Mouse (Mus musculus): ENCODE results near the gene Pcdh19. TPM values are rescaled to one million over a fixed set of nuclear protein-coding genes. Genes with fewer than 3 reads are reported as not detected.

Pcdh19 gene
- total RNA-seq, 2 experiments from 2014 or later, result not detected

Other genes with a start within 250 kb of the Pcdh19 start
- not detected in 2 replicates for gene Tnmd, start 162.0 kb upstream of the Pcdh19 start, total RNA-seq (2014; fragmentation: Nextera tagmentation)
- gene Tnmd, start 162.0 kb upstream of the Pcdh19 start, total RNA-seq (2017), result not detected in 2 replicates
- gene Tspan6, start 209.4 kb upstream of the Pcdh19 start, total RNA-seq (2014; fragmentation: Nextera tagmentation), result 4.0 and 6.1 TPM in 2 replicates
- gene Tspan6, start 209.4 kb upstream of the Pcdh19 start, total RNA-seq (2017), result 5.7 and 14.9 TPM in 2 replicates
- not detected in 2 replicates for gene Srpx2, start 219.4 kb upstream of the Pcdh19 start, total RNA-seq (2014; fragmentation: Nextera tagmentation)
- not detected in 2 replicates for gene Srpx2, start 219.4 kb upstream of the Pcdh19 start, total RNA-seq (2017)